Mouse (Mus musculus) spleen, adult 2 months (tissue): ENCODE measurements around the gene Mov10l1.

Experiments
- CTCF ChIP-seq: fragments of 200-500 bp; IDR thresholded peaks from 2 replicates; pipeline ENCODE4 v1.5.1; 2011; ENCODE audit warnings: mild to moderate bottlenecking, inconsistent platforms; ENCODE audit not compliant: insufficient read depth, insufficient read length, insufficient replicate concordance; ENCODE audit errors: extremely low read depth
- POLR2A ChIP-seq: fragments of 200-500 bp; IDR thresholded peaks from 2 replicates; pipeline ENCODE4 v1.6.1; 2011; ENCODE audit warnings: low read depth, low read length, inconsistent platforms

DNA sequence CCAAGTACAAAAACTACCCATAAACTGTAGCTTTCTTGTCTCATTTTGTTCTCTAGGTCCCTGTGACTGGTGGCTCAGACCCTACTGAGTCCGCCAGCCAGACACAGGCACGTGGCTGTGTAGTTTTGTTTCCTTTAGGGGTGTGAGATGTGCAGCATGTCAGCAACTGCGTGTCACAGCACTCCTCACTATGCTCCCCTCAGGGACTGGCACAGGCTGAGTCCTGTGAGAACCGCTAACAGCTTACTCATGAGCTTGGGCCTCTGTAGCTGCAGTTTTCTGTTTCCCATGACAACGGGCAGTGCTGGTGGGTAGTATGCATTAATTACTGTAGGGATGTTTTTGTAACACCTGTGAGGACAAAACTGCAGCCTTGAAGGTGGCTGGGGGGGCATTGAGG lies 109.5 kb downstream of the Mov10l1 start:
- TF ChIP-seq CTCF (no peak), POLR2A (no peak)
